Mouse (Mus musculus) liver, embryonic 11.5 days (tissue): ENCODE results near the gene Cdkl5. TPM values are rescaled to one million over a fixed set of nuclear protein-coding genes. Genes with fewer than 3 reads are reported as not detected.

Experiments
- ATAC-seq: fragments of 200-750 bp; cut with Nextera tagmentation; replicated peaks from 2 replicates; pipeline ENCODE4 v1.8.0; 2017; ENCODE audit warnings: moderate number of reproducible peaks, mild to moderate bottlenecking, moderate TSS enrichment, moderate library complexity; ENCODE audit not compliant: low FRiP score
- DNase-seq: peaks from one replicate; pipeline ENCODE4 v3.0.0-alpha.2; 2017; ENCODE audit warnings: low spot score
- H3K27ac ChIP-seq: fragments of 300-500 bp; sonication (generic); 2 replicates; pipeline ENCODE4 v1.5.1; 2014; ENCODE audit warnings: mild to moderate bottlenecking, low read depth, low read length, control low read depth
- H3K27me3 ChIP-seq: fragments of 300-500 bp; sonication (generic); replicated peaks from 2 replicates; pipeline ENCODE4 v1.6.1; 2014; ENCODE audit warnings: low read length, mixed read lengths; ENCODE audit not compliant: control insufficient read depth, insufficient read depth
- H3K36me3 ChIP-seq: fragments of 300-500 bp; sonication (generic); 2 replicates; pipeline ENCODE4 v1.6.1; 2014; ENCODE audit warnings: mild to moderate bottlenecking, low read length, moderate library complexity, mixed read lengths; ENCODE audit not compliant: control insufficient read depth, insufficient read depth
- H3K4me1 ChIP-seq: fragments of 300-500 bp; sonication (generic); replicated peaks from 2 replicates; pipeline ENCODE4 v1.6.1; 2014; ENCODE audit warnings: low read length, mixed read lengths; ENCODE audit not compliant: control insufficient read depth, insufficient read depth
- H3K4me2 ChIP-seq: fragments of 300-500 bp; sonication (generic); 2 replicates; pipeline ENCODE4 v1.6.1; 2014; ENCODE audit warnings: mild to moderate bottlenecking, control low read depth, moderate library complexity
- H3K4me3 ChIP-seq: fragments of 300-500 bp; sonication (generic); 2 replicates; pipeline ENCODE4 v1.5.1; 2014; ENCODE audit warnings: low read depth, low read length, control low read depth
- H3K9ac ChIP-seq: fragments of 300-500 bp; sonication (generic); 2 replicates; pipeline ENCODE4 v1.6.1; 2014; ENCODE audit warnings: low read depth, low read length, control low read depth
- H3K9me3 ChIP-seq: fragments of 300-500 bp; sonication (generic); 2 replicates; pipeline ENCODE4 v1.6.1; 2016; ENCODE audit warnings: low read length, inconsistent platforms, mixed read lengths; ENCODE audit not compliant: control insufficient read depth
- WGBS: fragments of 180-500 bp; shearing (Covaris S2); extraction: QIAGEN DNeasy Blood & Tissue Kit; methylation state at CpG from one replicate; pipeline ENCODE4 v1.1.7; 2014; 5-methylcytosine and 5-hydroxymethylcytosine counted together
- polyA plus RNA-seq: library from polyadenylated mRNA; unstranded; fragments of >200 nt; fragmentation: Nextera tagmentation; extraction: Ambion mirVana; gene quantifications from 2 replicates; pipeline ENCODE4 v1.2.1, GENCODE M21; 2014

The Cdkl5 gene
- polyA plus RNA-seq, 1 experiment from 2014 or later = 0.95 TPM

DNA sequence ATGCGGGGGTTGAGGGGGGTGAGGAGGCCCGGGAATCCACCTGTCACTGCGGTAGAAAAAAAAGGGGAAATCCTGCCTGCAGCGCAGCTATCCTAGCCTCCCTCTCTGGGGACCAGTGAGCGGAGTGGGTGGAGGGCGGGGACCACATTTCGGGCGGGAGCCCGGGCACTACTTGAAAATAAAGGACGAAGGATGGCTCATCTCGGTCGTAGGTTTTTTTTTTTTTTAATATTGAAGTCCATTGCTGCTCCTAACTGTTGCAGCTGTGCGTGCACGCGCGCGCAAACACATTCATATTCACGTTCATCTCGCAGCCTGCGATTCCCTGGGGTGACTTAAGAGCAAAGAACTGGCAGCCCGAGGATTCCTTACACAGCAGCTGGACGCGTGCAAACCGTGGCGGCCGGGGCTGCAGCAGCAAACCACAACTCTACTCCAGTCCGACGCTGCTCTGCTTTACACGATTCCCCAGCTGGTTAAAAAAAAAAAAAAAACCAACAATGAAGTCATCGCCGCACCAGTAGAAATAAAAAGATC, 695 bp upstream of the Cdkl5 start:
- Histone ChIP-seq H3K4me1 (no peaks in the 10 kb centered on the region), H3K36me3 (no peaks in the 10 kb centered on the region), H3K4me2 (peak overlapping the region; percentile 69), H3K27me3 (peaks cover 19% of the 10 kb centered on the region), H3K9ac (peak overlapping the region; percentile 50; the same call in 1 of the 2 replicates), H3K4me3 (peak overlapping the region; percentile 62), H3K27ac (no peak overlapping the region), H3K9me3 (no peaks in the 10 kb centered on the region)
- WGBS = 16% methylated on average over 31 of the region's 31 CpGs
- ATAC-seq = peak; percentile 60
- DNase-seq = no peak

DNA sequence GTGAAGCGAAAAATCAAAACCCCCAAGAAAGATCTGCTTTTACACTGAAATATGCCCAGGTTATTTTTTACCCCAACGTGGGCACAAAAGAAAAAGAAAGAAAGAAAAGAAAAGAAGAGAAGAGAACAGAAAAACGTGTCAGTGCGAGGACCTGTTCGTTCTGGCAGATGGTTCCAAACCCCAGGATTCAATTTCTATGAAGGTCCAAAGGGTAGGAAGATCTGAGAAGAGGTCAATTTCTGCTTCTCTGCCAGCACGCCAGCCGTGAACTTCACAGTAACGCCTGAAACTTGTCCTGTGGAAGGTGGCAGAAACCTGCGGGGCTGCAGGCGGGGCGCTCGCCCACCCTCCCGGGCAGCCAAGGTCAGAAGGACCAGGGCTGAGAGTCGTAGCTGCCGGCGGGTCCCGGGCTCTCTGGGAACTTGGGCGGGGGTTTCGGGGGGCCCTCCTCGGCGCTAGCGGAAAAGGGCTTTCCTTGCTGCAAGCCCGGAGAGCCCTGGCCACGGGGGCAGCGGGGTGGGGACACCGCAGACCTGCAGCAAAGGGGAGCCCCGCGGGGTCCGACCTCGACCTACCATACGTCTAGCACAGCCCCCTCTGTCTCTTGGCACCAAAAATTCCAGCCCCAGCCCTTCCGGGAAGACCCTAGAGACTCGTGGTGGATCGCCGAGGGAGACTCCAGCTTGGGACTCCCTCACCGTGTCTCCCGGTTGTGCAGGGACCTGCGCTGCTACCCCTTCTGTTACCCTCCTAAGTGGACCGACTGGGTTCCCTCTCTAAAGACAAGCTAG, 560 bp downstream of the Cdkl5 start:
- peak; percentile 45 for DNase-seq
- WGBS = 15% methylated on average over 37 of the region's 39 CpGs
- peak overlapping the region; percentile 62 for H3K4me3 ChIP-seq
- H3K4me1 ChIP-seq = no peaks in the 10 kb centered on the region
- H3K9ac ChIP-seq = peak overlapping the region; percentile 68
- H3K27me3 ChIP-seq = peaks cover 19% of the 10 kb centered on the region
- peak; percentile 30; the same call in 1 of the 2 replicates for ATAC-seq
- H3K9me3 ChIP-seq = no peaks in the 10 kb centered on the region
- H3K27ac ChIP-seq = no peak overlapping the region
- no peaks in the 10 kb centered on the region for H3K36me3 ChIP-seq
- H3K4me2 ChIP-seq = peak overlapping the region; percentile 69

GRCm38 (mm10) chrX:160992703-160993102, 1.8 kb downstream of the Cdkl5 start:
- Histone ChIP-seq H3K27me3 (peaks cover 19% of the 10 kb centered on the region), H3K9me3 (no peaks in the 10 kb centered on the region), H3K9ac (no peak overlapping the region), H3K27ac (no peak overlapping the region), H3K4me1 (no peaks in the 10 kb centered on the region), H3K4me2 (no peak overlapping the region), H3K4me3 (no peak overlapping the region), H3K36me3 (no peaks in the 10 kb centered on the region)
- ATAC-seq (no peak), DNase-seq (no peak)
- 53% methylated on average over 2 of the region's 2 CpGs for WGBS

DNA sequence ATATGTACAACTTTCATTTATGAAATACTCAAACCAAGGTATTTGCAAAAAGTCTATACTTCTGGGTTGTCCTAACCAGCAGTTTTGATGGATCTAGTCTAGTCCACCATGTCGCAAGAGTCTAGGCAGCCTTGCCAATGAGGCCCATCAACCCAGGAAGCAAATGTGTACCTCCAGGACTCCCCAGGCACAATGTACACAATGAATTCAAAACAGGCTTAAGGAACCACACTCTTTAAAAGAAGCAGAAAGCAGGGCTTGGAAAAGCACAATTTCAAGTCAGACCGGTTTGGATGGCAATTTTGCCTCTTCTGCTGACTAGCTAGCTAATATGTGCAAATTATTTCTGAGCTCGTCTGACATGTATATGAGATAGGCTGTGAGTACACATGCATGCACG, 4.2 kb downstream of the Cdkl5 start:
- H3K9ac ChIP-seq = no peak overlapping the region
- H3K4me1 ChIP-seq = no peaks in the 10 kb centered on the region
- H3K4me3 ChIP-seq = no peak overlapping the region
- WGBS = 82% methylated on average over 4 of the region's 4 CpGs
- DNase-seq (no peak), ATAC-seq (no peak)
- no peaks in the 10 kb centered on the region for H3K9me3 ChIP-seq
- H3K36me3 ChIP-seq = no peaks in the 10 kb centered on the region
- H3K27me3 ChIP-seq = peaks cover 15% of the 10 kb centered on the region
- H3K4me2 ChIP-seq = no peak overlapping the region
- no peak overlapping the region for H3K27ac ChIP-seq

GRCm38 (mm10) chrX:160977919-160978318, 16.6 kb downstream of the Cdkl5 start:
- Histone ChIP-seq H3K36me3 (no peaks in the 10 kb centered on the region), H3K9me3 (no peaks in the 10 kb centered on the region), H3K4me1 (no peaks in the 10 kb centered on the region), H3K4me3 (no peak overlapping the region), H3K27me3 (no peaks in the 10 kb centered on the region; the same call in 1 of the 2 replicates), H3K9ac (no peak overlapping the region), H3K27ac (no peak overlapping the region), H3K4me2 (no peak overlapping the region)
- WGBS = 77% methylated on average over 1 of the region's 1 CpGs
- ATAC-seq = no peak
- DNase-seq = no peak

GRCm38 (mm10) chrX:160971991-160972545, 22.4 kb downstream of the Cdkl5 start:
- ATAC-seq = no peak
- no peak for DNase-seq
- H3K36me3 ChIP-seq = no peaks in the 10 kb centered on the region
- no peak overlapping the region for H3K27ac ChIP-seq
- no peaks in the 10 kb centered on the region for H3K9me3 ChIP-seq
- 87% methylated on average over 6 of the region's 6 CpGs for WGBS
- H3K27me3 ChIP-seq = no peaks in the 10 kb centered on the region
- H3K4me3 ChIP-seq = no peak overlapping the region
- no peaks in the 10 kb centered on the region for H3K4me1 ChIP-seq
- no peak overlapping the region for H3K4me2 ChIP-seq
- no peak overlapping the region for H3K9ac ChIP-seq

GRCm38 (mm10) chrX:160958593-160959131, 35.8 kb downstream of the Cdkl5 start:
- no peak overlapping the region for H3K27ac ChIP-seq
- H3K4me2 ChIP-seq = no peak overlapping the region
- no peaks in the 10 kb centered on the region; the same call in 1 of the 2 replicates for H3K27me3 ChIP-seq
- H3K9ac ChIP-seq = no peak overlapping the region
- H3K4me1 ChIP-seq = no peaks in the 10 kb centered on the region
- DNase-seq (no peak), ATAC-seq (no peak)
- no peaks in the 10 kb centered on the region for H3K9me3 ChIP-seq
- H3K4me3 ChIP-seq = no peak overlapping the region
- no peaks in the 10 kb centered on the region for H3K36me3 ChIP-seq
- WGBS = 65% methylated on average over 5 of the region's 5 CpGs

- H3K4me2 ChIP-seq = no peak overlapping the region
- 0 out of 2 replicates have a peak, but pooled peaks cover 6% of the 10 kb centered on the region for H3K27me3 ChIP-seq
- H3K9me3 ChIP-seq = no peaks in the 10 kb centered on the region
- no peaks in the 10 kb centered on the region for H3K36me3 ChIP-seq
- no peak overlapping the region for H3K4me3 ChIP-seq
- H3K4me1 ChIP-seq = no peaks in the 10 kb centered on the region
- no peak for DNase-seq
- no peak for ATAC-seq
- no peak overlapping the region for H3K27ac ChIP-seq
- 85% methylated on average over 2 of the region's 2 CpGs for WGBS
- no peak overlapping the region for H3K9ac ChIP-seq
Observed at GRCm38 (mm10) chrX:160949583-160949982, 44.9 kb downstream of the Cdkl5 start.
